ENCODE assay signal across 8 mouse cellular contexts in the genomic region with DNA sequence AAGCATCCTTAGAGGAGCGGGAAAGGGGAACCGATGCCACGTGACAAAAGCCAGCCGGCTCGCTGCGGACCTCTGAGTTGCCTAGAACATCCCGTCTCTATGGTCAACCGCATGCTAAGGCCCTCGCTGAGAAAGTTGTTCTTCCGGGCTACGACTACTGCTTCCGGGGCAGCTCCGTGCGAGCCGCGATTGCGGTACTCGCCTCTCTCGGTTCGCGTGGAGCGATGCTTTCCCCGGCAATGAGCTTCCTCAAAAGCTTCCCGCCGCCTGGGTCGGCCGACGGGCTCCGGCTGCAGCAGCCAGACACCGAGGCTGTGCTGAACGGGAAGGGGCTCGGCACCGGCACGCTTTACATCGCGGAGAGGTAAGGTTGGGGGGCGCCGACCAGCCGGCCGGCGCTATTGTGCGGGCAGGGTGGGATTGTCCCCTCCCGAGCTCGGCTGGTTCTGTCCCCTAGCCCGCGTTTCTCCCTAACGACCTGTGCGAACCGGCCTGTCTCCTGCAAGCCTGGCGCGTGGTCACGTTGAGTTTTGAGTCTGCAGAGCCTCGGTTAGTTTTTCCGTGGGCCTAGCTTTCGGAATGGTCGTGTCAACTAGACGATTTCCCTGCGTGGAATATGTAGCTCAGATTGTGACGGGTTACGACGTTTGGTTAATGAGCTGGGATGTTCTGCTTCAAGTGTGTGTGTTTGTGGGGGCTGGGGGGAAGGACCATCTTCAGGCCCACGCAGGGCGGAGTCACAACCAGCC. TPM values are rescaled to one million over a fixed set of nuclear protein-coding genes. Genes with fewer than 3 reads are reported as not detected.
DNase-seq lines count a peak whose midpoint lies in the region; ATAC-seq lines count a peak whose summit lies in the region.

Gene Clns1a, plus strand, starts transcription at position 129 of the 749 bp plus-strand sequence.

- H3K9me3 ChIP-seq in heart, embryonic 13.5 days = peaks cover 3% of the 10 kb centered on the region; the same call in 1 of the 2 replicates
- no peaks in the 10 kb centered on the region for H3K9me3 ChIP-seq in liver, embryonic 12.5 days (replicated peaks)
- no peaks in the 10 kb centered on the region for H3K9me3 ChIP-seq in stomach, embryonic 15.5 days

- under 1% methylated on average over 63 of the region's 63 CpGs for WGBS in heart, embryonic 13.5 days
- WGBS in liver, embryonic 12.5 days (ENCODE audit: insufficient replicate concordance) = 2% methylated on average over 63 of the region's 63 CpGs
- under 1% methylated on average over 63 of the region's 63 CpGs for WGBS in stomach, embryonic 15.5 days

- H3K36me3 ChIP-seq in heart, embryonic 13.5 days = peaks cover 19% of the 10 kb centered on the region
- H3K36me3 ChIP-seq in liver, embryonic 12.5 days = peaks cover 19% of the 10 kb centered on the region
- H3K36me3 ChIP-seq in stomach, embryonic 15.5 days = 0 out of 2 replicates have a peak, but pooled peaks cover 2% of the 10 kb centered on the region

- peak within 1 kb of the TSS; percentile 99 for H3K4me3 ChIP-seq in heart, embryonic 13.5 days
- H3K4me3 ChIP-seq in liver, embryonic 12.5 days = peak within 1 kb of the TSS; percentile 96
- H3K4me3 ChIP-seq in stomach, embryonic 15.5 days (replicated peaks) = peak within 1 kb of the TSS; percentile 83

- no peaks in the 10 kb centered on the region for H3K27me3 ChIP-seq in heart, embryonic 13.5 days (replicated peaks)
- H3K27me3 ChIP-seq in liver, embryonic 12.5 days (replicated peaks) = no peaks in the 10 kb centered on the region
- no peaks in the 10 kb centered on the region for H3K27me3 ChIP-seq in stomach, embryonic 15.5 days (replicated peaks)

- ATAC-seq in erythroid progenitor cell, adult 5-6 weeks (replicated peaks; ENCODE audit: low FRiP score, poor library complexity, severe bottlenecking) = peak; percentile 98
- ATAC-seq in heart, embryonic 13.5 days (ENCODE audit: extremely low read depth, insufficient number of reproducible peaks, low FRiP score, low TSS enrichment) = peak; percentile 88
- ATAC-seq in liver, embryonic 12.5 days = peak; percentile 96
- ATAC-seq in stomach, embryonic 15.5 days (ENCODE audit: insufficient read depth, low FRiP score, low read depth) = peak; percentile 96

- peak within 1 kb of the TSS; percentile 72 for H3K4me2 ChIP-seq in heart, embryonic 13.5 days
- H3K4me2 ChIP-seq in liver, embryonic 12.5 days = peak within 1 kb of the TSS; percentile 77
- H3K4me2 ChIP-seq in stomach, embryonic 15.5 days = peak within 1 kb of the TSS; percentile 74

- H3K9ac ChIP-seq in heart, embryonic 13.5 days = peak within 1 kb of the TSS; percentile 96
- H3K9ac ChIP-seq in liver, embryonic 12.5 days = peak within 1 kb of the TSS; percentile 90
- peak within 1 kb of the TSS; percentile 97 for H3K9ac ChIP-seq in stomach, embryonic 15.5 days

- peak; percentile 90 for DNase-seq in CD4-positive helper T cell, adult 2 months (ENCODE audit: low read depth, low spot score)
- DNase-seq in brain, embryonic 18.5 days (ENCODE audit: low read depth, low spot score) = peak; percentile 87
- DNase-seq in kidney, postnatal 10 days = peak; percentile 95
- peak; percentile 85 to 92 for DNase-seq in natural killer cell, adult 2 months (ENCODE audit: low spot score in 2 of 2)

- peaks cover 15% of the 10 kb centered on the region for H3K4me1 ChIP-seq in heart, embryonic 13.5 days
- peaks cover 39% of the 10 kb centered on the region for H3K4me1 ChIP-seq in liver, embryonic 12.5 days
- H3K4me1 ChIP-seq in stomach, embryonic 15.5 days = peaks cover 7% of the 10 kb centered on the region; the same call in 1 of the 2 replicates

- peak within 1 kb of the TSS; percentile 66 for H3K27ac ChIP-seq in heart, embryonic 13.5 days (replicated peaks)
- H3K27ac ChIP-seq in liver, embryonic 12.5 days = peak within 1 kb of the TSS; percentile 73
- H3K27ac ChIP-seq in stomach, embryonic 15.5 days = peak within 1 kb of the TSS; percentile 70

RNA-seq across cellular contexts. Expression of gene Clns1a, which starts in this region (rescaled TPM):
- total RNA-seq in erythroid progenitor cell, adult 5-6 weeks (2015; ENCODE audit: low replicate concordance) = 23.4 and 30.2 TPM in 2 replicates
- total RNA-seq in erythroid progenitor cell, adult 5-6 weeks (2017; ENCODE audit: low replicate concordance) = 12.5 and 18.4 TPM in 2 replicates
- 96.0 and 110 TPM in 2 replicates for polyA plus RNA-seq in heart, embryonic 13.5 days (2015; fragmentation: Nextera tagmentation; extraction: Ambion mirVana)
- 120 and 129 TPM in 2 replicates for polyA plus RNA-seq in liver, embryonic 12.5 days (2016; fragmentation: Nextera tagmentation; extraction: Ambion mirVana)
- polyA plus RNA-seq in stomach, embryonic 15.5 days (2015; fragmentation: Nextera tagmentation; extraction: Ambion mirVana) = 152 and 156 TPM in 2 replicates

Comparison
In these comparisons a context has a peak if more than half of its experiments do, and no peak if none do; other contexts are left out.
1. Peak in every context shown above with its lines: DNase-seq, ATAC-seq, H3K4me3 ChIP-seq and H3K27ac ChIP-seq.